Mouse (Mus musculus) cerebellum, adult 2 months (tissue): ENCODE results near the gene Ly6f.

ENCODE experiments used
- CTCF ChIP-seq: fragments of 200-500 bp; IDR thresholded peaks from 2 replicates; pipeline ENCODE4 v1.5.1; 2011; ENCODE audit warnings: low read depth, mild to moderate bottlenecking, control low read depth, low read length, moderate library complexity, borderline replicate concordance; ENCODE audit not compliant: insufficient read depth
- POLR2A ChIP-seq: fragments of 200-500 bp; IDR thresholded peaks from 2 replicates; pipeline ENCODE4 v1.6.1; 2011; ENCODE audit warnings: low read length, control low read depth, borderline replicate concordance; ENCODE audit not compliant: insufficient read depth

DNA sequence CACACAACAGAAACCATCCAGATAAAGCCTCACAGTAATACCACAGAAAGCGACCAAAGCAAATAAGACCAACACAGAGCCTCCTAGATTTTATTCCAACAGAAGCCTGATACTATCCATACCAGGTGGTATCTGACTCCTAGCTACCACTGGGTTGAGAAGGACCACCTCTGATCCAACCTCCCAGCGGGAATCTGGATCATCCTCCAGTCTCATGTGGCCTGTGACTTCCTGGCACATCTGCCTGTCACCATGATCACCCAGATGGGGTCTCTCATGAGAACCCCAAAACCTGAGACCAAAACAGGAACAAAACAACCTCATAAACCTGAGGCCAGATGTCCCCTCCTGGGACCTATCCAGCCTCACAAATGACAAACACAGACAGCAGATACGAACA is 13.6 kb upstream of the Ly6f start:
- TF ChIP-seq POLR2A (no peak), CTCF (no peak)
